Mouse (Mus musculus): ENCODE measurements around the gene Nmur1. TPM values are rescaled to one million over a fixed set of nuclear protein-coding genes. Genes with fewer than 3 reads are reported as not detected.
A peak's percentile ranks its signal among the peaks of the same experiment; 100 is the strongest.
"Not testable (repeated sequence)": the region's sequence is repeated elsewhere in the genome, so short reads cannot be mapped to it uniquely, and the experiment has no call there.

Gene Nmur1
- polyA plus RNA-seq, 1 experiment from 2014 or later = not detected

DNA sequence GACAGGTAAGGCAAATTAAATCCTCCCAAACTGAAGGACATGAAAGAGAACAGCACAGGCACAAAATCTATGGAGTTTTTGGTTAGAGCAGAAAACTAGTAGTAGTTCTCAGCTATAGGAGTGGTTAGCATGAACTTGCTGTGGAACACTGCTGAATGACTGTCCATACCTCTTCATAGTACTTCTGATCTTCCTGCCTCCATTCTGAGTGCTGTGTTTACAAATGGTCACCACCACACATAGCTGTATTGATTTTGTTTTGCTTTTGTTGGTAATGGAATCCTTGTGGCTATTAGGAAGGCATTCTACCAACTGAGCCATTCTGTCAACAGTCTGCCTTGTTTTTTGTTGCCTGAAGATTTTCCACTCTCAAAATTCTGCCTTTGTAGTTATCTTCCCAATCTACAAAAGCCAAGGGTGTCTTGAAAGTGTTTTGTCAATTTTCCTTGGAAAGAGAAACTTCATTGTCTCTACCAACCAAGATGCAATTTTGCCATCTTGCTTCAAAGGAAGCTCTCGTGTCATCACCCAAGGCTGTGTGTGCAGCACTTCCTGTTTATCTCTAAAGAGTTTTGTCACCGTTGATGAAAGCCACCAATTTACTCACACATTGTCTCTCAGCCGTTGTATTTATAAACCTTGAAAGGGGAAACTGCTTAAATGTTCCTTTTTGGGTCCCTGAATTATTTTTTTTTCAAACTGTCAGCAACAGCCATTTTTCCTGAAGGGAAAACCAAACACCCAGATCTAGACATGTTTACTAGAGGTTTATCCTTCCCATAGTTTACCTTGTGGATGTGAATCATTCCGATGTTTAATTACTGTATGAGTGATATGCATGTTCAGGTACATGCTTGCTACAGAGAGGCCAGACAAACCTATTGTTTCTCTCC lies 81.8 kb downstream of the Nmur1 start:
- Histone ChIP-seq H3K4me2 (replicated peaks) (no peak overlapping the region), H3K27ac (replicated peaks) (0 out of 2 replicates have a peak overlapping the region, but pooled peaks have one; percentile 22), H3K36me3 (peaks cover 28% of the 10 kb centered on the region), H3K4me3 (replicated peaks) (no peak overlapping the region), H3K9ac (no peak overlapping the region), H3K9me3 (replicated peaks) (no peaks in the 10 kb centered on the region), H3K4me1 (no peaks in the 10 kb centered on the region), H3K27me3 (no peaks in the 10 kb centered on the region)
- no peak for ATAC-seq (ENCODE audit: insufficient number of reproducible peaks, low FRiP score, low TSS enrichment, low read depth)
- WGBS = 52% methylated on average over 4 of the region's 4 CpGs

DNA sequence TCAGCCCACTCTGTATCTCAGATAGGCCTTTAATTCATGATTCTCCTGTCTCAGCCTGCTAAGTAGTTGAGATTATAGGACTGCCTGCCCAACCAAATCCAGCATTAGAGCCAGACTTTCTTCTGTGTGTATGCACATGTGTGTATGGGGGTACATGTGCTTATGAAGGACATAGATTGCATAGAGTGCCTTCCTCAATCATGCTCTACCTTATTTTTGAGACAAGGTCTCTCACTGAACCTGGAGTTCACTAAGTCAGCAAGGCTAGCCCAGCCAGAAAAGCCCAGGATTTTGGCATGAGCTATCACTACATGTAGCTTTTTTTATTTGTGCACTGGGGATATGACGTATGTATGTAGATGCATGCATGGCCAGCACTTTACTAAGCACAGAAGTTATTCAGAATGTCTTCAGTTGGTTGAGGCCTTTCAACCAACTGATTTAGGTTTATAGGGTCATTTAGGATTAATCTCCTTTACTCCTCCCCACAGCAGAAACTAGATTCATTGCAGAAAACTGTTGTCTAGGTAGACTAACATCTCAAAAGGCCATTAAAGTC lies 82.9 kb downstream of the Nmur1 start:
- Histone ChIP-seq H3K4me3 (replicated peaks) (no peak overlapping the region), H3K4me2 (replicated peaks) (no peak overlapping the region), H3K36me3 (peaks cover 18% of the 10 kb centered on the region), H3K9me3 (replicated peaks) (no peaks in the 10 kb centered on the region), H3K4me1 (no peaks in the 10 kb centered on the region), H3K27ac (replicated peaks) (no peak overlapping the region), H3K9ac (no peak overlapping the region), H3K27me3 (no peaks in the 10 kb centered on the region)
- 95% methylated on average over 1 of the region's 1 CpGs for WGBS
- no peak for ATAC-seq (ENCODE audit: insufficient number of reproducible peaks, low FRiP score, low TSS enrichment, low read depth)

DNA sequence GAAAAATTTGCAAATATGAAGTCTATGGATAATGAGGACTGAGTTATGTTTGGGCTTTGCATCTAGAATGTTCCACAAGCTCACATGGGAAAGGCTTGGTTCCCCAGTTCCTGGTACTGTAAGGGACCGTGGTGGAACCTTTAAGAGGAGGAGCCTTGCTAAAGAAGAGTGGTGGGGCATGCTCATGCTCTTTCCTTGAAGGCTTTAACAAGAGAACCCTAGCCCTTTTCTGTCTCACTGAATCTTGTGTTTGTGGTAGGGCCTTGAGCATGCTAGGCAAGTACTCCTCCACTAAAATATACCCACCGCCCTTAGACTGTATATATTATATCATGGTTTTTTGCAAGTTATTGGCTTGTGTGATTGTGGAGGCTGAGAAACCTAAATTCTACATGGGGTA lies 83.7 kb downstream of the Nmur1 start:
- no peak overlapping the region for H3K27ac ChIP-seq (replicated peaks)
- H3K4me1 ChIP-seq = no peaks in the 10 kb centered on the region
- no peak overlapping the region for H3K4me3 ChIP-seq (replicated peaks)
- ATAC-seq (ENCODE audit: insufficient number of reproducible peaks, low FRiP score, low TSS enrichment, low read depth) = no peak
- WGBS = 81% methylated on average over 2 of the region's 2 CpGs
- no peak overlapping the region for H3K9ac ChIP-seq
- no peaks in the 10 kb centered on the region for H3K9me3 ChIP-seq (replicated peaks)
- peaks cover 10% of the 10 kb centered on the region; the same call in 1 of the 2 replicates for H3K36me3 ChIP-seq
- no peak overlapping the region for H3K4me2 ChIP-seq (replicated peaks)
- no peaks in the 10 kb centered on the region for H3K27me3 ChIP-seq

DNA sequence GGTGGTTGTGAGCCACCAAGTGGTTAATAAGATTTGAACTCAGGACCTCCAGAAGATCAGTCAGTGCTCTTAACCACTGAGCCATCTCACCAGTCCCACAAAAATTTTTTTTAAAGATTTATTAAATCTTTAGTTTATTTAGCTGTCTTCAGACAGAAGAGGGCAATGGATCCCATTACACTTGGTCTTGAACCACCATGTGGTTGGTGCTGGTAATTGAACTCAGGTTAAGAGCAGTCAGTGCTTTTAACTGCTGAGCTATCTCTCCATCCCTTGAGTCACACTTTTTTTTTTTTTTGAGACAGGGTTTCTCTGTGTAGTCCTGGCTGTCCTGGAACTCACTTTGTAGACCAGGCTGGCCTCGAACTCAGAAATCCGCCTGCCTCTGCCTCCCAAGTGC lies 84.9 kb downstream of the Nmur1 start:
- not testable (repeated sequence) for H3K9ac ChIP-seq; H3K4me2 ChIP-seq (replicated peaks); ATAC-seq (ENCODE audit: insufficient number of reproducible peaks, low FRiP score, low TSS enrichment, low read depth); H3K9me3 ChIP-seq (replicated peaks); H3K4me3 ChIP-seq (replicated peaks); H3K4me1 ChIP-seq; H3K27ac ChIP-seq (replicated peaks); H3K36me3 ChIP-seq; H3K27me3 ChIP-seq
- 93% methylated on average over 2 of the region's 2 CpGs for WGBS

DNA sequence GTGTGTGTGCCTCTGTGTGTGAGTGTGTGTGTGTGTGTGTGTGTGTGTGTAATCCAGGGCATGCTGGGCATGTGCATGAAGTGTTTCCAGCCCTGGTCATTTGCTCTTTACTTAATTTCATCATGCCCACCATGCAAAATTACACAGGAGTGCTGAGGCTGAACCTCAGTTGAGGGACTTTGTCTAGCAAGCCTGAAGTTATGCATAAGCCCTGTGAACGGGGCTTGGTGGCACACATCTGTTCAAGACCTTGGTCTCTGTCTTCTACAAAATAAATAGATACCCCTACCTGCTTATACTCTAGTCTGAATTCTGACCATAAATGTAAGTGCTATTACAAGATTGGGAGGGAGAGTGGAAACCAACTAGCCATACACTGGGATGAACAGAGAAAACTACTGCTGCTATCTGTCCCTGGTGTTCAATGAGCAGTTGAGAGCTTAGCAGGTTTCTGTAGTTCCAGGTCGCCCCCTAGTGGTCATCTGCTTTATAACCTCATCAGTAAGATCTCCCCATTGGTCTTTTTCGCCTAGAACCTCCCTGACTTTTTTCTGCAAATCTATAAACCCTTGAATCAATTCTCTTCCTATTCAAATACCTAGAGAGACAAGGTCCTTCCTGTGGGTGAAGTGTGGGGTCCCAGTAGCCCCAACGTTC lies 86.7 kb downstream of the Nmur1 start:
- WGBS = 20% methylated on average over 4 of the region's 4 CpGs
- H3K9ac ChIP-seq = no peak overlapping the region
- ATAC-seq (ENCODE audit: insufficient number of reproducible peaks, low FRiP score, low TSS enrichment, low read depth) = peak; percentile 68; the same call in 1 of the 2 replicates
- H3K27ac ChIP-seq (replicated peaks) = no peak overlapping the region
- H3K4me1 ChIP-seq = no peaks in the 10 kb centered on the region
- no peaks in the 10 kb centered on the region for H3K36me3 ChIP-seq
- H3K27me3 ChIP-seq = no peaks in the 10 kb centered on the region
- H3K4me3 ChIP-seq (replicated peaks) = no peak overlapping the region
- no peaks in the 10 kb centered on the region for H3K9me3 ChIP-seq (replicated peaks)
- no peak overlapping the region for H3K4me2 ChIP-seq (replicated peaks)

DNA sequence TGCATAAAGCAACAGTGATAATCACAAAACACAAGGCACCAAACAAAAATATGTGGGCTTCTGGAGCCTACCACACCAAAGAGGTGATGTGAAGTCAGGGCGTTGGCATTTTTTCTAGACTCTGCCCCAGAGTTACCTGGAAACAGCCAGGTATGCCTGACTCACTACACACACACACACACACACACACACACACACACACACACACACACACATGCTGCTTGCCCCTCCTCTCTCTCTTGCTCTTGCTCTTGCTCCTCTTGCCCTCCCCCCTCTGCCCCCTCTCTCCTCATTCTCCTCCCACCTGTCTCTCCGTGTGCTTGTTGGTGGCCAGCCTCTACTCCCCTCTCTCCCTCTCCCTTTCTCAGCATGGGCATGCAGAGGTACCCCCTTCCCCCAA lies 89.7 kb downstream of the Nmur1 start:
- no peak overlapping the region for H3K4me3 ChIP-seq (replicated peaks)
- no peaks in the 10 kb centered on the region for H3K27me3 ChIP-seq
- H3K4me1 ChIP-seq = no peaks in the 10 kb centered on the region
- H3K9me3 ChIP-seq (replicated peaks) = no peaks in the 10 kb centered on the region
- H3K4me2 ChIP-seq (replicated peaks) = no peak overlapping the region
- no peaks in the 10 kb centered on the region for H3K36me3 ChIP-seq
- H3K9ac ChIP-seq = no peak overlapping the region
- WGBS = 37% methylated on average over 2 of the region's 2 CpGs
- H3K27ac ChIP-seq (replicated peaks) = no peak overlapping the region
- no peak for ATAC-seq (ENCODE audit: insufficient number of reproducible peaks, low FRiP score, low TSS enrichment, low read depth)

Small RNA genes lying within 50 kb of the gene (microRNA-seq; reads per million reads assigned to microRNA genes)
- gene mmu-mir-3535 (ENCODE audit: borderline number of aligned reads) = 32.4 reads per million, percentile 41 among the genes with 10 or more reads in this experiment

Other genes starting within 250 kb of the Nmur1 start
- gene B3gnt7, start 123.4 kb downstream of the Nmur1 start, polyA plus RNA-seq (2015; fragmentation: Nextera tagmentation; extraction: Ambion mirVana) = 4.4 and 5.5 TPM in 2 replicates
- 362 and 366 TPM in 2 replicates for gene Ncl, start 66.8 kb downstream of the Nmur1 start, polyA plus RNA-seq (2015; fragmentation: Nextera tagmentation; extraction: Ambion mirVana)
- not detected in 2 replicates for gene Tex44, start 101 bp upstream of the Nmur1 start, polyA plus RNA-seq (2015; fragmentation: Nextera tagmentation; extraction: Ambion mirVana)
- 1,945 and 2,079 TPM in 2 replicates for gene Ptma, start 100.5 kb upstream of the Nmur1 start, polyA plus RNA-seq (2015; fragmentation: Nextera tagmentation; extraction: Ambion mirVana)
- 70.9 and 74.7 TPM in 2 replicates for gene Pde6d, start 156.4 kb upstream of the Nmur1 start, polyA plus RNA-seq (2015; fragmentation: Nextera tagmentation; extraction: Ambion mirVana)
- 39.1 and 41.2 TPM in 2 replicates for gene Cops7b, start 156.7 kb upstream of the Nmur1 start, polyA plus RNA-seq (2015; fragmentation: Nextera tagmentation; extraction: Ambion mirVana)
- 10.2 and 10.7 TPM in 2 replicates for gene Nppc, start 244.3 kb upstream of the Nmur1 start, polyA plus RNA-seq (2015; fragmentation: Nextera tagmentation; extraction: Ambion mirVana)

Data from embryonic facial prominence, embryonic 15.5 days (tissue).